Mouse (Mus musculus) bone marrow macrophage, adult 2 months (primary cell): ENCODE results near the gene Olfr1148.

Source experiments
- CTCF ChIP-seq: IDR thresholded peaks from 2 replicates; pipeline ENCODE4 v1.5.1; 2012; ENCODE audit warnings: low read depth, mild to moderate bottlenecking, low read length, moderate library complexity
- POLR2A ChIP-seq: IDR thresholded peaks from 2 replicates; pipeline ENCODE4 v1.6.1; 2012; ENCODE audit warnings: mild to moderate bottlenecking, low read depth, low read length, borderline replicate concordance

- no peak for TF ChIP-seq CTCF
- TF ChIP-seq POLR2A = no peak
Observed at GRCm38 (mm10) chr2:87843693-87844092, 13.4 kb downstream of the Olfr1148 start, which contains the start of gene Olfr1150-ps1.
